Mouse (Mus musculus) kidney, adult 2 months (tissue): ENCODE measurements around the gene Ell.

ENCODE experiments used
- CTCF ChIP-seq: fragments of 200-500 bp; conservative IDR thresholded peaks from 2 replicates; pipeline ENCODE4 v1.5.1; 2011; ENCODE audit warnings: low read depth, mild to moderate bottlenecking, control low read depth, low read length, moderate library complexity, mixed read lengths; ENCODE audit not compliant: insufficient read depth, insufficient read length
- POLR2A ChIP-seq: fragments of 200-500 bp; IDR thresholded peaks from one replicate; pipeline ENCODE4 v1.6.1; 2011; ENCODE audit warnings: low read depth, low read length, control low read depth

DNA sequence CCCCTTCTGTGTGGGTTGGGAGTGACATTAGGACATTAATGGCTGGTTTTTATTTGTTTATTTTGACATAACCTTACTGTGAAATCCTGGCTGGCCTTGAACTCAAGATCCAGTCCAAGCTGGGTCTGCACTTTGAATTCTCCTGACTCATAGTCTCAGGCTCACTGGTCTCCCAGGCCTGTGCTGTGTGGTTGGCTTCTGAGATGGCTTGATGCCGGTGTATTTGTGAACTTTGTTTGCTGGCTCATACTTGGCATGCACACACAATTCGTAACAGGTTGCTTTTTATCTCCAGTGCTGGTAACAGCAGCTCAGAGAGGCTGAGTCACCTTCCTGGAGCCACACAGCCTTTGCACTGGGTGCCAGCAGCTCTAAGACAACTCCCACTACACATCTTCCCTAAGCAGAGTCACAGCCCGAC is 9.5 kb upstream of the Ell start:
- no peak for TF ChIP-seq CTCF
- TF ChIP-seq POLR2A: no peak
